Mouse (Mus musculus) kidney, embryonic 15.5 days (tissue): ENCODE data around the gene Dctpp1. TPM values are rescaled to one million over a fixed set of nuclear protein-coding genes. Genes with fewer than 3 reads are reported as not detected.

Source experiments
- ATAC-seq: fragments of 200-750 bp; cut with Nextera tagmentation; replicated peaks from 2 replicates; pipeline ENCODE4 v1.8.0; 2017; ENCODE audit warnings: moderate TSS enrichment; ENCODE audit not compliant: low FRiP score
- H3K27ac ChIP-seq: fragments of 300-500 bp; sonication (generic); 2 replicates; pipeline ENCODE4 v1.5.1; 2015; ENCODE audit warnings: mild to moderate bottlenecking, inconsistent platforms
- H3K27me3 ChIP-seq: fragments of 300-500 bp; sonication (generic); 2 replicates; pipeline ENCODE4 v1.6.1; 2015; ENCODE audit warnings: inconsistent platforms
- H3K36me3 ChIP-seq: fragments of 300-500 bp; sonication (generic); 2 replicates; pipeline ENCODE4 v1.6.1; 2015; ENCODE audit warnings: inconsistent platforms
- H3K4me1 ChIP-seq: fragments of 300-500 bp; sonication (generic); 2 replicates; pipeline ENCODE4 v1.6.1; 2015; ENCODE audit warnings: inconsistent platforms
- H3K4me2 ChIP-seq: fragments of 300-500 bp; sonication (generic); 2 replicates; pipeline ENCODE4 v1.6.1; 2015; ENCODE audit warnings: moderate library complexity, mild to moderate bottlenecking, inconsistent platforms
- H3K4me3 ChIP-seq: fragments of 300-500 bp; sonication (generic); replicated peaks from 2 replicates; pipeline ENCODE4 v1.5.1; 2015; ENCODE audit warnings: mild to moderate bottlenecking, inconsistent platforms
- H3K9ac ChIP-seq: fragments of 300-500 bp; sonication (generic); 2 replicates; pipeline ENCODE4 v1.6.1; 2015; ENCODE audit warnings: mild to moderate bottlenecking, inconsistent platforms
- H3K9me3 ChIP-seq: fragments of 300-500 bp; sonication (generic); replicated peaks from 2 replicates; pipeline ENCODE4 v1.6.1; 2016; ENCODE audit warnings: inconsistent platforms
- WGBS: fragments of 180-500 bp; shearing (Covaris S2); methylation state at CpG from one replicate; pipeline ENCODE4 v1.1.7; 2015; ENCODE audit warnings: mixed read lengths; 5-methylcytosine and 5-hydroxymethylcytosine counted together
- polyA plus RNA-seq: library from polyadenylated mRNA; unstranded; fragments of >200 nt; fragmentation: Nextera tagmentation; extraction: Ambion mirVana; gene quantifications from 2 replicates; pipeline ENCODE4 v1.2.1, GENCODE M21; 2015

The Dctpp1 gene
- polyA plus RNA-seq, 1 experiment from 2014 or later = 226 TPM

DNA sequence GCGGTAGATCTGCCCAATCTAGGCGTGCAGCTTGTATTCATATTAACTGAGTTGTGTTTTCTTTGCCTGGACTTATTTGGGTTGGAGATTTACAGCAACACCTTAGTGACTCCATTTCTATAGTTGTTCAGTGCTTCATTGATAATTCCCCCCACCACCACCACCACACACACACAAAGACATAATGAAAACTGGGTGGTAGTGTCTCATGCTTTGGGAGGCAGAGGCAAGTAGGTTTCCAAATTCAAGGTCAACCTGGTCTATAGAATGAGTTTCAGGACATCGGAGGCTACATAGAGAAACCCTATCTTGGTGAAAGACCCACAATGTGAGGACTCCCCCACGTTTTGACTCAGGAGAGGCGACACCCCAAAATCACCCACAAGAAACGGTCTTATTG, 35.9 kb downstream of the Dctpp1 start:
- Histone ChIP-seq H3K9me3 (no peaks in the 10 kb centered on the region), H3K27ac (no peak overlapping the region), H3K4me3 (no peak overlapping the region), H3K9ac (no peak overlapping the region), H3K4me2 (no peak overlapping the region), H3K36me3 (peaks cover under 1% of the 10 kb centered on the region), H3K4me1 (no peaks in the 10 kb centered on the region), H3K27me3 (no peaks in the 10 kb centered on the region)
- WGBS = 82% methylated on average over 6 of the region's 6 CpGs
- ATAC-seq = no peak

DNA sequence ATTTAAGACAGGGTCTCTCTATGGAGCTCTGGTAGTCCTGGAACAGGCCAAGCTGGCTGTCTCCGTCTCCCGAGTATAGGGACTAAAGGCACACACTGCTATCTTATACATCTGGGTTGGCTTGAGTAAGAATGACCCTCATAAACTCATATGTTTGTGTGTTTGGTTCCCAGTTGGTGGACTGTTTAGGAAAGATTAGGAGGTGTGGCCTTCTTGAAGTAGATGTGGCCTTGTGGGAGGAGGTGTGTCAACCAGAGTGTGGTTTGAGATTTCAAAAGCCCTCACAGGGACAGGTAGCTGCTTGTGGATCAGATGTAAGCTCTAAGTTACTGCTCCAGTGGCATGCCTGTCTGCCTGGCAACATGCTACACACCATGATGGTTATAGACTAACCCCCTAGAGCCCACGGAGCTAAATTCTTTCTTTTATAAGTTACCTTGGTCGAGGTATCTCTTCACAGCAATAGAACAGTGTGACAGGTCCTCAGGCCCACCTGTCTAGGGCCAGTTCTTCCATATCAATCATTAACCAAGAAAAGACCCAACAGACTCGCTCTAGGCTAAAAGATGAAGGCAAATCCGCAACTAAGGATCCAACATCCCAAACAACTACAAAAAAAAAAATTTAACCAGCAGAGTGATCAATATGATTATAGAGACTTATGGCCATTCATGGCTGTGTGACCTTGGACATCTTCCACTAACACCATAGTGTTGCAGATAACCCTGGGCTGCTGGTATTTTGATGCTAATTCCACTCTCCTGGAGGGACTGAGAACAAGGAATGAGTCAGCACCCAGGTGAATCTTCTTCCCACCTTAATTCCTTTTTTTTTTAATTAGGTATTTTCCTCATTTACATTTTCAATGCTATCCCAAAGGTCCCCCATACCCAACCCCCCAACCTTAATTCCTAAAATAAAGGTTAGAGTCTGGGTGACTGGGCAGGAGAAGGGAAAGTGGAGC, 36.7 kb downstream of the Dctpp1 start:
- no peak overlapping the region for H3K4me3 ChIP-seq
- H3K4me2 ChIP-seq = no peak overlapping the region
- no peak for ATAC-seq
- H3K9ac ChIP-seq = no peak overlapping the region
- no peak overlapping the region for H3K27ac ChIP-seq
- no peaks in the 10 kb centered on the region for H3K9me3 ChIP-seq
- WGBS = 81% methylated on average over 6 of the region's 6 CpGs
- no peaks in the 10 kb centered on the region for H3K4me1 ChIP-seq
- no peaks in the 10 kb centered on the region for H3K36me3 ChIP-seq
- H3K27me3 ChIP-seq = no peaks in the 10 kb centered on the region

DNA sequence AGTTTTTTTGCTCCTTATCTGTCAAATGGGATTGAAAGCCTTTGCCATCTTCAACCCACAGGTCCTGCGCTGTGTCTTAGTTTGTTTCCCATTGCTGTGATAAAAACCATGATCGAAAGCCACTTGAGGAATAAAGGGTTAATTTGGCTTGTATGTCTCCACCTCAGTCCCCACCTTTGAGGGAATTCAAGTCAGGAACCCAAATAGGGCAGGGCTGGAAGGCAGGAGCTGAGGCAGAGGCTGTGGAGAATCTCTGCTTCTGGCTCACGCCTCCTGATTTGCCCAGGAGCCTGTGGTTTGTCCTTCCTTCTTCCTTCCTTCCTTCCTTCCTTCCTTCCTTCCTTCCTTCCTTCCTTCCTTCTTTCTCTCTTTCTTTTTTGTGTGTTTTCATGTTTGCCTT, 37.4 kb downstream of the Dctpp1 start:
- WGBS = 95% methylated on average over 3 of the region's 3 CpGs
- H3K4me2 ChIP-seq = no peak overlapping the region
- H3K36me3 ChIP-seq = no peaks in the 10 kb centered on the region
- no peak overlapping the region for H3K27ac ChIP-seq
- H3K4me1 ChIP-seq = no peaks in the 10 kb centered on the region
- H3K9ac ChIP-seq = no peak overlapping the region
- H3K9me3 ChIP-seq = no peaks in the 10 kb centered on the region
- H3K4me3 ChIP-seq = no peak overlapping the region
- no peak for ATAC-seq
- no peaks in the 10 kb centered on the region for H3K27me3 ChIP-seq

DNA sequence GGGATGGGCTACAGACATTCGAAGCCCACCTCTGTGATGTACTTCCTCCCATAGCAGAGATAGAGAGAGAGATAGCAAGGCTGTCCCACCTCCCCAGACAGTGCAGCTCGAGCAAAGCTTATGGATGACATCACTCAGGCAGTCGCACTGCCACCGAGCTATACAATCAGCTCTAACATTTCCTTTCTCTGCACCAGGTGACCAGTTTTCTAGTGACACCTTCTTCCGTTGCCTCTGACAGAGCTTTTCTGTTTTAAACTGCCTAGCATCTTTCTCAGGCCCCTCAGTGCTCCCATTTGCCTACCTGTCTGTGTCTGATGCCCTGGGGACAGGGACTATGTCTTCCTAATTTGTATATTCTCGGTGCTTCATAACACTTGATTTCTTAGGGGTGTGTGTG, 40.1 kb downstream of the Dctpp1 start:
- no peaks in the 10 kb centered on the region for H3K36me3 ChIP-seq
- no peaks in the 10 kb centered on the region for H3K27me3 ChIP-seq
- no peak overlapping the region for H3K9ac ChIP-seq
- no peak overlapping the region for H3K4me3 ChIP-seq
- WGBS = 72% methylated on average over 6 of the region's 6 CpGs
- no peak for ATAC-seq
- H3K4me1 ChIP-seq = peaks cover 4% of the 10 kb centered on the region
- no peaks in the 10 kb centered on the region for H3K9me3 ChIP-seq
- H3K27ac ChIP-seq = no peak overlapping the region
- no peak overlapping the region for H3K4me2 ChIP-seq

DNA sequence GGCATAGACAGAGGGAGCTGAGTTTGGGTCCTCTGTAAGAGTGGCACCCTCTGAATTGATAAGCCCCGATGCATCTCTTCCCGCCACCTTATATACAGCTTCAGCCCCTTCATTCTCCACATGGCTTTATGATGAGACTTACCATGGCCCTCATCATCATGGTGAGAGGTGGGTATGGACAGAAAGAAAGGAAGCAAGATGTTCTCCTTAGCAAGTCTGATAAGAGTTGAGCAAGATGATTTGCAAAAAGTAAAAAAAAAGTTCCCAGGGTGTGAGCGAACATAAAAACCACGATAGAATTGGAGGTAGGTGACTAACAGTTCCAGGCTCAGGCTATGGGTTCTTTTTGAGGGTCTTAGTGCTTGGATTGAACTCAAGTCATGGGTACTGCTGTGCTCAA, 41.8 kb downstream of the Dctpp1 start:
- H3K4me2 ChIP-seq = no peak overlapping the region
- H3K27ac ChIP-seq = no peak overlapping the region
- H3K27me3 ChIP-seq = 0 out of 2 replicates have a peak, but pooled peaks cover 5% of the 10 kb centered on the region
- WGBS = 90% methylated on average over 4 of the region's 4 CpGs
- no peaks in the 10 kb centered on the region for H3K9me3 ChIP-seq
- H3K4me3 ChIP-seq = no peak overlapping the region
- H3K36me3 ChIP-seq = no peaks in the 10 kb centered on the region
- no peak for ATAC-seq
- H3K4me1 ChIP-seq = peaks cover 21% of the 10 kb centered on the region
- H3K9ac ChIP-seq = no peak overlapping the region

DNA sequence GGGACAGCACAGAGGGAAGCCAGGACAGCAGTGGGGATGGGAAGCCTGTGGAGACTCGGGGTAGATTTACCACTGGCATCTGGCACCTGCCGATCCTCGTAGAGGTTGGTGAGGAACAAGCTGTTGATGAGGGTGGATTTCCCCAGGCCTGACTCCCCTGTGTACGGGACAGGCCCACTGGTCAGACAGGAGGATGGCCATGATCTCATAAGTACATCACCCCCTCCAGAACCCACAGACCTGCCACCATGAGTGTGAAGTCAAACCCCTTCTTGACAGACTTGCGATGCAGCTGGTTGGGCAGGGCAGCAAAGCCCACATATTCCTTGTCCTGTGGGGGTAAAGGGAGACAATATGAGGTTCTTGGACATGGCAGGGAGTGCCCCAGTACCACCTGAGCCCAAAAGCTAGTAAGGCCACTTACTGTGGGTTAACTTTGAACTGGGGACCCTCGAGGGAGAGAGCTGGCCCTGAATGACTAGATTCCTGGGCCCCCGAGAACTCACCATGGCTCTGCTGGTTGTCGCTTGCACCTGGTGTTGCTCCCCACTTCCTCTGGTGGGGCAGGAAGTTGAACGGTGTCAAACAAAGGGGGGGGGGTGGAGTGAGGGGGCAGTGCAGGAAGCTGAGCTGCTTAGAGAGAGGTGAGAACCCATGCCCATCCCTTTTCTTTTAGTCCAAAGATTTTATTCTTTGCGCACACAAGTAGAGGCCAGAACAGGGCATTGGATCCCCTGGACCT, 42.4 kb downstream of the Dctpp1 start:
- ATAC-seq = no peak
- H3K9ac ChIP-seq = no peak overlapping the region
- H3K4me3 ChIP-seq = no peak overlapping the region
- WGBS = 81% methylated on average over 10 of the region's 10 CpGs
- 0 out of 2 replicates have a peak, but pooled peaks cover 5% of the 10 kb centered on the region for H3K27me3 ChIP-seq
- peaks cover 21% of the 10 kb centered on the region for H3K4me1 ChIP-seq
- H3K4me2 ChIP-seq = no peak overlapping the region
- H3K27ac ChIP-seq = no peak overlapping the region
- no peaks in the 10 kb centered on the region for H3K36me3 ChIP-seq
- no peaks in the 10 kb centered on the region for H3K9me3 ChIP-seq

DNA sequence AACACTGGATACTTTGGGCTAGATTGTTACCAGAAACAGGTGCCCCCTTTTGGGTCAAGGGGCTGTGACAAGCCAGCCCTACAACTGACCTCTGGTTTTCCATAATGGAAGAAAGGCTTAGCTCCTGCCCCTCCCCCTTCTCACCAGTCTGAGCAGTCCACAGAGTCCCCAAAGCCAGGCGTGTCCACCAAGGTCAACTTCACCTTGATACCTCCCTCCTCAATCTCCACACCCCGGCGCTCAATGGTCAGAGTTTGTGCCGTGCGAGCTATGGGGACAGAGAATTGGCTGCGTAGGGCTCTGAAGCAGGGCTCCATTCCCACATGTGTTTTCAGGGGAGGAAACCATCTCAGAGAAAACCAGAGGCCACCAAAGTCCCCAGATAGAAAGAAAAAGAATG, 43.0 kb downstream of the Dctpp1 start:
- 80% methylated on average over 6 of the region's 6 CpGs for WGBS

DNA sequence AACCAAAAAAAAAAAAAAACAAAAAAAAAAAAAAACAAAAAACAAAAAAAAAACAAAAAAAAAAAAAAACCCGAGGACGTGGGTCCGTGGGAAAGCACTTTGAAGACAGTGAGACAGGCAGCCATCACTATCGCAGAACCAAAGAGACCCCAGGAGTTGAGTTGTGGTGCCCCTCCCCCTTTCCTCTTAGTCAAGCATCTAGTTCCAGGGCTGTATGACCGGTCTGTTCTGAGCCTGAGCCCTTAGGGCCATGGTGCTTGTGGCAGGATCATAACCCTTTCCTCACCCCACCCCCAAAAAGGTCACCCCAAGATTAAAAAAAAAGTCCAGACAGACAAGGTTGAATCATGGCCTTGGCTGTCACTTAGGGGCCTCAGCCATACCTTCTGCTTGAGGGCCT, 44.2 kb downstream of the Dctpp1 start:
- no peaks in the 10 kb centered on the region for H3K36me3 ChIP-seq
- 79% methylated on average over 5 of the region's 5 CpGs for WGBS
- no peak for ATAC-seq
- peaks cover 21% of the 10 kb centered on the region for H3K4me1 ChIP-seq
- no peaks in the 10 kb centered on the region for H3K9me3 ChIP-seq
- no peak overlapping the region for H3K27ac ChIP-seq
- H3K9ac ChIP-seq = no peak overlapping the region
- H3K27me3 ChIP-seq = peaks cover 5% of the 10 kb centered on the region; the same call in 1 of the 2 replicates
- H3K4me2 ChIP-seq = no peak overlapping the region
- no peak overlapping the region for H3K4me3 ChIP-seq

More for the DNA sequence above, 43.0 kb downstream of the Dctpp1 start:
- Histone ChIP-seq H3K4me3 (no peak overlapping the region), H3K4me2 (no peak overlapping the region), H3K27me3 (peaks cover 5% of the 10 kb centered on the region; the same call in 1 of the 2 replicates), H3K9me3 (no peaks in the 10 kb centered on the region), H3K4me1 (peaks cover 21% of the 10 kb centered on the region), H3K9ac (no peak overlapping the region), H3K27ac (no peak overlapping the region), H3K36me3 (no peaks in the 10 kb centered on the region)
- no peak for ATAC-seq

DNA sequence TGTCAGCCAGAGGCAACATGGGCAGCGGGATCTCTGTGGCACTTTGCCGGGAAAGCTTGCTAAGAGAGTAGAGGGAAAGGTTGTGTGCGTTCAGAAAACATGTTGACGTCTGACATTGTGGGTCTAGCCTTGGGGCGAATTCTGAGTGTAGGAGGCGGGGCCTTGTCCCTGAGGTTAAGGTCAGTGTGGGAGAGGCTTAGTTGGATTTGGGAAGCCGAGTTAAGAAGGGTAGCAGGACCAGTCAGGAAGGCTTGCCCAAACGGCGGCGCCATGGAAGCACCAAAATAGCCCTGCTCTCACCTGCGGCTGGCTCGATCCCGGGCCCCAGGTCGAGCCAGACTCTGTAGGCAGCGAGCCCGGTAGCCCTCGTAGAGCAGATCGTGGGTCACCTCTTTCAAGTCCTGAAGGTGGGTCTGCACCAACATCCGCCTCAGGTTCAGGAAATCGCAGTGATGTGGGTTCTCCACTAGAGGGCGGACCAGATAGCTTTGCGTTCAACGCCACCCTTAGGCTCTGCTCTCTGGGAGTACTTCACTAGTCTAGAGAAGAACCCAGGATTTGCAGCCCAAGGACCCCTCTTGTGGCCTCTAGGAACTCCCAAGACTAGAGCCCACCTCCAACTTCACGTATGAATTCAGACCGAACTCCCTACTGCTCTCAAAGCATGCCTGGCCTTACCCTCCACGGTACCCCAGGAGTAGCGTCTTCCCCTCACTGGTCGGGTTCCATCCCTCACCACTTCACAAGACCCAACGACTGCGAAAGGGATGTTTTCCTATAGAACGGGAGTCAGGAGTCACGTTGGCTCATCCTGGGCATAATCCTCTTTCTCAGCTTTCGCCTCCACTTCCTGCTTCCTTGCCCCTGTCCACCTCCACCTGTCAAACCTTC, 45.3 kb downstream of the Dctpp1 start:
- H3K9me3 ChIP-seq = no peaks in the 10 kb centered on the region
- ATAC-seq = 0 out of 2 replicates have a peak, but pooled peaks have one; percentile 35
- peak overlapping the region; percentile 42 for H3K4me3 ChIP-seq
- H3K9ac ChIP-seq = peak overlapping the region; percentile 45
- WGBS = 24% methylated on average over 33 of the region's 33 CpGs
- H3K27ac ChIP-seq = peak overlapping the region; percentile 27; the same call in 1 of the 2 replicates
- peaks cover 21% of the 10 kb centered on the region for H3K4me1 ChIP-seq
- H3K27me3 ChIP-seq = peaks cover 5% of the 10 kb centered on the region; the same call in 1 of the 2 replicates
- H3K4me2 ChIP-seq = peak overlapping the region; percentile 72
- no peaks in the 10 kb centered on the region for H3K36me3 ChIP-seq

DNA sequence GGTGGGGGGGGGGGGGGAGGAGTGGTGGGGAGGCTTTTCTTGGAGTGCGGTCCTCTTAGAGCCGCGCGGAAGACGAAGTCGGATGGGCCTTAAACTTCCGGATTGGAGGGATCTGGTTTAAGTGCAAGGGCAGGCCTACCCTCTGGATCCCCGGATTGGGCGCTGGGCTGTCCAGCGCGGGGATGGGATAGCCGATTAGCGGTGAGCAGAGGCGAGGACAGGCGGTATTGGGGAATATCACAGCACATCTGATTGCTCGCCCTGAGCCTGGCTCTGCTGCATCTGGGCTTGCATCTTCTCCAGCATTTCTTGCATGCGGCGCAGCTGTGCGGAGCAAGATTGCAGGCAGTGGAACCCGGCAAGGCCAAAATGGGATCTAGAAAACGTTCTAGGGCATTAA, 46.0 kb downstream of the Dctpp1 start:
- 28% methylated on average over 21 of the region's 21 CpGs for WGBS

DNA sequence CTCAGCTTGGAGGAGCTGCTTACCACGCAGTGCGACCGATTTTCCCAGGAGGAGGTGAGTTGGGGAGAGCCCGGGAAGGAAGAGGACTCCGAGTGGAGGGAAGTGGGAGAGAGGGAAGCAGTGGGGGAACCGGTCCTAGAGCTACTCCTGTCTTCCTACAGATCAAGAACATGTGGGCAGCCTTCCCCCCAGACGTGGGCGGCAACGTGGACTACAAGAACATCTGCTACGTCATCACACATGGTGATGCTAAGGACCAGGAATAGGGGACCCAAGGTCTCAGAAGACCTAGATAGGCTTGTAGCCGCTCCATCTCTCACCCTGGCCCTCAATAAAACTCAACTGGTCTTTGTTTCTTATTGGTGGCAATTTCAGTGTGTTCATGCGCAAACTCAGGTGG, 46.6 kb downstream of the Dctpp1 start:
- peaks cover 5% of the 10 kb centered on the region; the same call in 1 of the 2 replicates for H3K27me3 ChIP-seq
- H3K4me3 ChIP-seq = no peak overlapping the region; the same call in 1 of the 2 replicates
- no peaks in the 10 kb centered on the region for H3K9me3 ChIP-seq
- H3K4me1 ChIP-seq = peaks cover 27% of the 10 kb centered on the region
- no peak for ATAC-seq
- WGBS = 56% methylated on average over 12 of the region's 12 CpGs
- H3K36me3 ChIP-seq = no peaks in the 10 kb centered on the region
- H3K27ac ChIP-seq = no peak overlapping the region
- H3K4me2 ChIP-seq = peak overlapping the region; percentile 72; the same call in 1 of the 2 replicates
- no peak overlapping the region for H3K9ac ChIP-seq

More for the DNA sequence above, 46.0 kb downstream of the Dctpp1 start:
- Histone ChIP-seq H3K4me3 (peak overlapping the region; percentile 42), H3K27me3 (peaks cover 5% of the 10 kb centered on the region; the same call in 1 of the 2 replicates), H3K4me2 (peak overlapping the region; percentile 72), H3K9me3 (no peaks in the 10 kb centered on the region), H3K27ac (peak overlapping the region; percentile 27; the same call in 1 of the 2 replicates), H3K4me1 (peaks cover 22% of the 10 kb centered on the region), H3K36me3 (no peaks in the 10 kb centered on the region), H3K9ac (peak overlapping the region; percentile 45)
- no peak for ATAC-seq
